Mouse (Mus musculus): ENCODE measurements around the gene Gpd1. TPM values are rescaled to one million over a fixed set of nuclear protein-coding genes. Genes with fewer than 3 reads are reported as not detected.

The Gpd1 gene
- polyA plus RNA-seq, 1 experiment = 6.9 TPM

DNA sequence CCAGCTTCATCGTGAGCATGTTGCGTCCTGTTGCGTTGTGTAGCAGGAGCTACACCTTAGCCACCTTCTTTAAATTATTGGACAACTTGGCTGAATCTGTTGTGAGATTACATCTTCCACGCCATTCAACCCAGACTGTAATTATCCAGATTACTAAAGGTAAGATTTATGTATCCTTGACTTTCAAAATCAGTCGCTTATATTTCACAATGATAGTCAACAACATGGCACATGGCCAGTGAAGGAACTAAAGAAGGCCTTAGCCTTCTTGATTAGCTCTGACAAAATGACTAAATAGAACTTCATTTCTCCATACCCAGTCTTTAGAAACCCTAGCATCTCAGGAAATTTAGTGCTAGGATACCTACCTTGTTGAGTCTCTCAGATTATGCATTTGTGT is 15.9 kb downstream of the Gpd1 start:
- H3ac ChIP-seq (ENCODE audit: control insufficient read depth, insufficient read length) = no peak overlapping the region
- H3K79me2 ChIP-seq (ENCODE audit: control insufficient read depth, insufficient read depth) = peaks cover 5% of the 10 kb centered on the region
- H3K4me2 ChIP-seq (ENCODE audit: low read depth) = no peak overlapping the region
- H3K4me3 ChIP-seq = no peak overlapping the region
- no peaks in the 10 kb centered on the region for H3K27me3 ChIP-seq (ENCODE audit: control insufficient read depth, insufficient read depth, insufficient read length)
- peaks cover 39% of the 10 kb centered on the region for H3K36me3 ChIP-seq (ENCODE audit: control insufficient read depth, insufficient read depth)
- TF ChIP-seq REST (IDR thresholded peaks at IDR 0.05; ENCODE audit: insufficient read depth, insufficient read length) (no peak), MYOD1 (IDR thresholded peaks at IDR 0.05; ENCODE audit: control insufficient read depth in 1 of 3, insufficient read length in 2 of 3, low read depth in 2 of 3) (no peak), USF1 (IDR thresholded peaks at IDR 0.05; ENCODE audit: low read depth) (no peak), TCF12 (IDR thresholded peaks at IDR 0.05; ENCODE audit: insufficient read depth, poor library complexity, severe bottlenecking) (no peak), MYOG (IDR thresholded peaks at IDR 0.05; ENCODE audit: control insufficient read depth in 1 of 3, insufficient read depth in 1 of 3, insufficient read length in 2 of 3, low read depth in 2 of 3) (no peak), SRF (IDR thresholded peaks at IDR 0.05; ENCODE audit: control insufficient read depth, insufficient read length, low read depth) (no peak), MAX (IDR thresholded peaks at IDR 0.05; ENCODE audit: low read depth) (no peak), CEBPB (IDR thresholded peaks at IDR 0.05; ENCODE audit: insufficient read depth, poor library complexity, severe bottlenecking) (no peak), TCF3 (IDR thresholded peaks at IDR 0.05; ENCODE audit: insufficient read length, low read depth) (no peak), POLR2A (IDR thresholded peaks at IDR 0.05; ENCODE audit: insufficient read length, low read depth) (no peak), POLR2AphosphoS2 (IDR thresholded peaks at IDR 0.05; ENCODE audit: insufficient read length, low read depth) (no peak), E2F4 (IDR thresholded peaks at IDR 0.05; ENCODE audit: insufficient read depth) (no peak)

DNA sequence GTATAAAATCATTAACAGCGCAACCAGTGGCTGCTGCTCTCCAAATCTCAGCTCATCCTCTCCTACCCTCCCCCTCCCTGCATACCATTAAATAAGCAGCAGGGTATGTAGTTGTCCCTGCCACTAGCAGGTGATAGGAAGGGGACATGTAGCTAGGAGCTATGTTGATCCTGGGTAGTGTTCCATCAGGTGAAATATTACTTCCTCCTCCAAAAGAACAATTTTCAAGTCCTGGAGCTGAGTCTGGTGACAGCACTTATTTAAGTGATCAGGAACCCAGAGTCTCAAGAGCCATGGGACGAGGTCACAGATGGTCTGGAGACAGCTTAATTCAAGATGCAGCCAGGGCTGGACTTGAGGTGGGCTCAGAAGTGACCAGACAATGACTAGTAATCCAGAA is 18.3 kb downstream of the Gpd1 start:
- H3K36me3 ChIP-seq (ENCODE audit: control insufficient read depth, insufficient read depth) = peaks cover 49% of the 10 kb centered on the region
- no peaks in the 10 kb centered on the region for H3K27me3 ChIP-seq (ENCODE audit: control insufficient read depth, insufficient read depth, insufficient read length)
- H3K79me2 ChIP-seq (ENCODE audit: control insufficient read depth, insufficient read depth) = no peaks in the 10 kb centered on the region
- H3K4me3 ChIP-seq = no peak overlapping the region
- TF ChIP-seq TCF3 (IDR thresholded peaks at IDR 0.05; ENCODE audit: insufficient read length, low read depth) (no peak), MYOD1 (IDR thresholded peaks at IDR 0.05; ENCODE audit: control insufficient read depth in 1 of 3, insufficient read length in 2 of 3, low read depth in 2 of 3) (no peak), POLR2AphosphoS2 (IDR thresholded peaks at IDR 0.05; ENCODE audit: insufficient read length, low read depth) (no peak), USF1 (IDR thresholded peaks at IDR 0.05; ENCODE audit: low read depth) (no peak)
- H3K4me2 ChIP-seq (ENCODE audit: low read depth) = no peak overlapping the region
- H3ac ChIP-seq (ENCODE audit: control insufficient read depth, insufficient read length) = no peak overlapping the region

DNA sequence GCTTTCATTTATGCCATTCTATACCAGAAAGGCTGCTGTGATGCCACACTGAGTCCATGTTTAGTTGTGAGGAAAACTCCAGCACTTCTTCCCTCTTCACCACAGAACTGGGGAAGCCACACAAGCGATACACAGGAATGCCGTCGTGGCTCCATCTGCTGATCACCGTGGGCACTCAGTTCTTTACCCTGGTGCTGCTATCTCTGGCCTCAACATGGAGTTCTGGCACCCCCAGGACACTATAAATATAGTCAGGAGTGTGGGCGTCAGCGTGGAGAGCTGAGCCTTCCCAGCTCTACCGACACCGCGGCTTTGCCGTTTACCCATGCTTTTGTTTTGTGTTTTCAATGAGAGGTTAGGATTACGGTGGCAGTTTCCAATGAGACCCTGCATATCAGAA is 19.4 kb downstream of the Gpd1 start:
- no peak for TF ChIP-seq POLR2A (IDR thresholded peaks at IDR 0.05; ENCODE audit: insufficient read length, low read depth)
- no peak for TF ChIP-seq REST (IDR thresholded peaks at IDR 0.05; ENCODE audit: insufficient read depth, insufficient read length)
- no peak for TF ChIP-seq SRF (IDR thresholded peaks at IDR 0.05; ENCODE audit: control insufficient read depth, insufficient read length, low read depth)
- TF ChIP-seq MYOG (IDR thresholded peaks at IDR 0.05; ENCODE audit: control insufficient read depth in 1 of 3, insufficient read depth in 1 of 3, insufficient read length in 2 of 3, low read depth in 2 of 3) = no peak
- no peak for TF ChIP-seq TCF12 (IDR thresholded peaks at IDR 0.05; ENCODE audit: insufficient read depth, poor library complexity, severe bottlenecking)
- no peak for TF ChIP-seq CEBPB (IDR thresholded peaks at IDR 0.05; ENCODE audit: insufficient read depth, poor library complexity, severe bottlenecking)
- TF ChIP-seq TCF3 (IDR thresholded peaks at IDR 0.05; ENCODE audit: insufficient read length, low read depth) = no peak
- no peak for TF ChIP-seq MAX (IDR thresholded peaks at IDR 0.05; ENCODE audit: low read depth)
- no peak for TF ChIP-seq MYOD1 (IDR thresholded peaks at IDR 0.05; ENCODE audit: control insufficient read depth in 1 of 3, insufficient read length in 2 of 3, low read depth in 2 of 3)
- TF ChIP-seq USF1 (IDR thresholded peaks at IDR 0.05; ENCODE audit: low read depth) = no peak
- TF ChIP-seq E2F4 (IDR thresholded peaks at IDR 0.05; ENCODE audit: insufficient read depth) = no peak
- no peak for TF ChIP-seq POLR2AphosphoS2 (IDR thresholded peaks at IDR 0.05; ENCODE audit: insufficient read length, low read depth)
- no peak overlapping the region for H3K4me3 ChIP-seq
- H3ac ChIP-seq (ENCODE audit: control insufficient read depth, insufficient read length) = no peak overlapping the region
- H3K36me3 ChIP-seq (ENCODE audit: control insufficient read depth, insufficient read depth) = peaks cover 59% of the 10 kb centered on the region
- no peaks in the 10 kb centered on the region for H3K27me3 ChIP-seq (ENCODE audit: control insufficient read depth, insufficient read depth, insufficient read length)
- H3K79me2 ChIP-seq (ENCODE audit: control insufficient read depth, insufficient read depth) = no peaks in the 10 kb centered on the region
- H3K4me2 ChIP-seq (ENCODE audit: low read depth) = no peak overlapping the region

- Histone ChIP-seq H3K36me3 (ENCODE audit: control insufficient read depth, insufficient read depth) (peaks cover 50% of the 10 kb centered on the region), H3K4me3 (no peak overlapping the region), H3K79me2 (ENCODE audit: control insufficient read depth, insufficient read depth) (no peaks in the 10 kb centered on the region), H3K4me2 (ENCODE audit: low read depth) (no peak overlapping the region), H3K27me3 (ENCODE audit: control insufficient read depth, insufficient read depth, insufficient read length) (no peaks in the 10 kb centered on the region), H3ac (ENCODE audit: control insufficient read depth, insufficient read length) (no peak overlapping the region)
- no peak for TF ChIP-seq MYOD1 (IDR thresholded peaks at IDR 0.05; ENCODE audit: control insufficient read depth in 1 of 3, insufficient read length in 2 of 3, low read depth in 2 of 3)
- no peak for TF ChIP-seq CEBPB (IDR thresholded peaks at IDR 0.05; ENCODE audit: insufficient read depth, poor library complexity, severe bottlenecking)
- TF ChIP-seq USF1 (IDR thresholded peaks at IDR 0.05; ENCODE audit: low read depth) = no peak
- no peak for TF ChIP-seq POLR2AphosphoS2 (IDR thresholded peaks at IDR 0.05; ENCODE audit: insufficient read length, low read depth)
- TF ChIP-seq REST (IDR thresholded peaks at IDR 0.05; ENCODE audit: insufficient read depth, insufficient read length) = no peak
- no peak for TF ChIP-seq E2F4 (IDR thresholded peaks at IDR 0.05; ENCODE audit: insufficient read depth)
- no peak for TF ChIP-seq POLR2A (IDR thresholded peaks at IDR 0.05; ENCODE audit: insufficient read length, low read depth)
- TF ChIP-seq TCF12 (IDR thresholded peaks at IDR 0.05; ENCODE audit: insufficient read depth, poor library complexity, severe bottlenecking) = no peak
- no peak for TF ChIP-seq TCF3 (IDR thresholded peaks at IDR 0.05; ENCODE audit: insufficient read length, low read depth)
- TF ChIP-seq SRF (IDR thresholded peaks at IDR 0.05; ENCODE audit: control insufficient read depth, insufficient read length, low read depth) = no peak
- no peak for TF ChIP-seq MYOG (IDR thresholded peaks at IDR 0.05; ENCODE audit: control insufficient read depth in 1 of 3, insufficient read depth in 1 of 3, insufficient read length in 2 of 3, low read depth in 2 of 3)
- TF ChIP-seq MAX (IDR thresholded peaks at IDR 0.05; ENCODE audit: low read depth) = no peak
Measured at GRCm38 (mm10) chr15:99740229-99740628, 22.9 kb downstream of the Gpd1 start.

GRCm38 (mm10) chr15:99754204-99754603 is 36.9 kb downstream of the Gpd1 start:
- Histone ChIP-seq H3K79me2 (ENCODE audit: control insufficient read depth, insufficient read depth) (peaks cover 31% of the 10 kb centered on the region), H3K36me3 (ENCODE audit: control insufficient read depth, insufficient read depth) (no peaks in the 10 kb centered on the region), H3K4me2 (ENCODE audit: low read depth) (no peak overlapping the region), H3K27me3 (ENCODE audit: control insufficient read depth, insufficient read depth, insufficient read length) (no peaks in the 10 kb centered on the region), H3K4me3 (no peak overlapping the region), H3ac (ENCODE audit: control insufficient read depth, insufficient read length) (no peak overlapping the region)
- TF ChIP-seq TCF12 (IDR thresholded peaks at IDR 0.05; ENCODE audit: insufficient read depth, poor library complexity, severe bottlenecking) = no peak
- no peak for TF ChIP-seq MYOD1 (IDR thresholded peaks at IDR 0.05; ENCODE audit: control insufficient read depth in 1 of 3, insufficient read length in 2 of 3, low read depth in 2 of 3)
- TF ChIP-seq MYOG (IDR thresholded peaks at IDR 0.05; ENCODE audit: control insufficient read depth in 1 of 3, insufficient read depth in 1 of 3, insufficient read length in 2 of 3, low read depth in 2 of 3) = peak in 1 of 3 experiments; percentile 50

Measured in myocyte (in vitro differentiated cells).